Mouse (Mus musculus): ENCODE data around the gene Adamts2. TPM values are rescaled to one million over a fixed set of nuclear protein-coding genes. Genes with fewer than 3 reads are reported as not detected.

Adamts2 gene
- polyA plus RNA-seq, 1 experiment from 2014 or later: 0.87 TPM

- no peak overlapping the region for H3K27ac ChIP-seq (ENCODE audit: low read depth, low read length)
- no peak for DNase-seq (ENCODE audit: low spot score, missing footprints)
- 88% methylated on average over 11 of the region's 11 CpGs for WGBS
- no peak overlapping the region for H3K4me3 ChIP-seq (ENCODE audit: low read depth, low read length)
- H3K9me3 ChIP-seq (ENCODE audit: control insufficient read depth, low read length): no peaks in the 10 kb centered on the region
- ATAC-seq (ENCODE audit: low FRiP score): no peak
- no peaks in the 10 kb centered on the region for H3K36me3 ChIP-seq (ENCODE audit: control insufficient read depth, insufficient read depth, low read length)
- H3K27me3 ChIP-seq (ENCODE audit: control insufficient read depth, insufficient read depth, low read length): no peaks in the 10 kb centered on the region
- H3K4me2 ChIP-seq: no peak overlapping the region
- no peaks in the 10 kb centered on the region for H3K4me1 ChIP-seq (ENCODE audit: control insufficient read depth, insufficient read depth, low read length)
- no peak overlapping the region for H3K9ac ChIP-seq (ENCODE audit: low read length)
Observed at GRCm38 (mm10) chr11:50617015-50617543, 15.2 kb downstream of the Adamts2 start.

GRCm38 (mm10) chr11:50620926-50621325 lies 19.0 kb downstream of the Adamts2 start:
- H3K4me3 ChIP-seq (ENCODE audit: low read depth, low read length): no peak overlapping the region
- no peak overlapping the region for H3K4me2 ChIP-seq
- no peak for ATAC-seq (ENCODE audit: low FRiP score)
- no peaks in the 10 kb centered on the region for H3K27me3 ChIP-seq (ENCODE audit: control insufficient read depth, insufficient read depth, low read length)
- 93% methylated on average over 4 of the region's 4 CpGs for WGBS
- peak; percentile 21 for DNase-seq (ENCODE audit: low spot score, missing footprints)
- no peaks in the 10 kb centered on the region for H3K9me3 ChIP-seq (ENCODE audit: control insufficient read depth, low read length)
- no peaks in the 10 kb centered on the region for H3K4me1 ChIP-seq (ENCODE audit: control insufficient read depth, insufficient read depth, low read length)
- H3K9ac ChIP-seq (ENCODE audit: low read length): no peak overlapping the region
- no peak overlapping the region for H3K27ac ChIP-seq (ENCODE audit: low read depth, low read length)
- H3K36me3 ChIP-seq (ENCODE audit: control insufficient read depth, insufficient read depth, low read length): no peaks in the 10 kb centered on the region

GRCm38 (mm10) chr11:50621364-50621763 lies 19.5 kb downstream of the Adamts2 start:
- H3K27ac ChIP-seq (ENCODE audit: low read depth, low read length): no peak overlapping the region
- H3K9me3 ChIP-seq (ENCODE audit: control insufficient read depth, low read length): no peaks in the 10 kb centered on the region
- no peaks in the 10 kb centered on the region for H3K4me1 ChIP-seq (ENCODE audit: control insufficient read depth, insufficient read depth, low read length)
- WGBS: 87% methylated on average over 5 of the region's 5 CpGs
- ATAC-seq (ENCODE audit: low FRiP score) (no peak), DNase-seq (ENCODE audit: low spot score, missing footprints) (peak; percentile 28)
- H3K9ac ChIP-seq (ENCODE audit: low read length): no peak overlapping the region
- no peaks in the 10 kb centered on the region for H3K36me3 ChIP-seq (ENCODE audit: control insufficient read depth, insufficient read depth, low read length)
- no peak overlapping the region for H3K4me3 ChIP-seq (ENCODE audit: low read depth, low read length)
- no peaks in the 10 kb centered on the region for H3K27me3 ChIP-seq (ENCODE audit: control insufficient read depth, insufficient read depth, low read length)
- no peak overlapping the region for H3K4me2 ChIP-seq

GRCm38 (mm10) chr11:50622238-50622726 lies 20.4 kb downstream of the Adamts2 start:
- Histone ChIP-seq H3K9ac (ENCODE audit: low read length) (no peak overlapping the region), H3K4me1 (ENCODE audit: control insufficient read depth, insufficient read depth, low read length) (no peaks in the 10 kb centered on the region), H3K27me3 (ENCODE audit: control insufficient read depth, insufficient read depth, low read length) (no peaks in the 10 kb centered on the region), H3K9me3 (ENCODE audit: control insufficient read depth, low read length) (no peaks in the 10 kb centered on the region), H3K4me3 (ENCODE audit: low read depth, low read length) (no peak overlapping the region), H3K36me3 (ENCODE audit: control insufficient read depth, insufficient read depth, low read length) (no peaks in the 10 kb centered on the region), H3K4me2 (no peak overlapping the region), H3K27ac (ENCODE audit: low read depth, low read length) (no peak overlapping the region)
- ATAC-seq (ENCODE audit: low FRiP score) (no peak), DNase-seq (ENCODE audit: low spot score, missing footprints) (peak; percentile 85)
- 70% methylated on average over 15 of the region's 15 CpGs for WGBS

- Histone ChIP-seq H3K4me3 (ENCODE audit: low read depth, low read length) (no peak overlapping the region), H3K4me2 (no peak overlapping the region), H3K9me3 (ENCODE audit: control insufficient read depth, low read length) (no peaks in the 10 kb centered on the region), H3K4me1 (ENCODE audit: control insufficient read depth, insufficient read depth, low read length) (no peaks in the 10 kb centered on the region), H3K27ac (ENCODE audit: low read depth, low read length) (no peak overlapping the region), H3K9ac (ENCODE audit: low read length) (no peak overlapping the region), H3K27me3 (ENCODE audit: control insufficient read depth, insufficient read depth, low read length) (no peaks in the 10 kb centered on the region), H3K36me3 (ENCODE audit: control insufficient read depth, insufficient read depth, low read length) (no peaks in the 10 kb centered on the region)
- DNase-seq (ENCODE audit: low spot score, missing footprints): no peak
- 94% methylated on average over 3 of the region's 3 CpGs for WGBS
- no peak for ATAC-seq (ENCODE audit: low FRiP score)
Observed at GRCm38 (mm10) chr11:50623806-50624205, 21.9 kb downstream of the Adamts2 start.

GRCm38 (mm10) chr11:50624239-50624638 lies 22.4 kb downstream of the Adamts2 start:
- Histone ChIP-seq H3K27me3 (ENCODE audit: control insufficient read depth, insufficient read depth, low read length) (no peaks in the 10 kb centered on the region), H3K9me3 (ENCODE audit: control insufficient read depth, low read length) (no peaks in the 10 kb centered on the region), H3K4me2 (no peak overlapping the region), H3K4me3 (ENCODE audit: low read depth, low read length) (no peak overlapping the region), H3K27ac (ENCODE audit: low read depth, low read length) (no peak overlapping the region), H3K9ac (ENCODE audit: low read length) (no peak overlapping the region), H3K36me3 (ENCODE audit: control insufficient read depth, insufficient read depth, low read length) (no peaks in the 10 kb centered on the region), H3K4me1 (ENCODE audit: control insufficient read depth, insufficient read depth, low read length) (no peaks in the 10 kb centered on the region)
- peak; percentile 65 for DNase-seq (ENCODE audit: low spot score, missing footprints)
- no peak for ATAC-seq (ENCODE audit: low FRiP score)
- 40% methylated on average over 2 of the region's 2 CpGs for WGBS

- DNase-seq (ENCODE audit: low spot score, missing footprints): peak; percentile 73
- no peaks in the 10 kb centered on the region for H3K27me3 ChIP-seq (ENCODE audit: control insufficient read depth, insufficient read depth, low read length)
- H3K4me1 ChIP-seq (ENCODE audit: control insufficient read depth, insufficient read depth, low read length): no peaks in the 10 kb centered on the region
- no peaks in the 10 kb centered on the region for H3K9me3 ChIP-seq (ENCODE audit: control insufficient read depth, low read length)
- no peak overlapping the region for H3K27ac ChIP-seq (ENCODE audit: low read depth, low read length)
- no peak for ATAC-seq (ENCODE audit: low FRiP score)
- 71% methylated on average over 5 of the region's 5 CpGs for WGBS
- no peak overlapping the region for H3K4me3 ChIP-seq (ENCODE audit: low read depth, low read length)
- H3K36me3 ChIP-seq (ENCODE audit: control insufficient read depth, insufficient read depth, low read length): no peaks in the 10 kb centered on the region
- no peak overlapping the region for H3K9ac ChIP-seq (ENCODE audit: low read length)
- no peak overlapping the region for H3K4me2 ChIP-seq
Observed at GRCm38 (mm10) chr11:50624720-50625119, 22.8 kb downstream of the Adamts2 start.

GRCm38 (mm10) chr11:50628915-50629314 lies 27.0 kb downstream of the Adamts2 start:
- Histone ChIP-seq H3K9me3 (ENCODE audit: control insufficient read depth, low read length) (no peaks in the 10 kb centered on the region), H3K4me1 (ENCODE audit: control insufficient read depth, insufficient read depth, low read length) (no peaks in the 10 kb centered on the region), H3K27me3 (ENCODE audit: control insufficient read depth, insufficient read depth, low read length) (no peaks in the 10 kb centered on the region), H3K36me3 (ENCODE audit: control insufficient read depth, insufficient read depth, low read length) (no peaks in the 10 kb centered on the region), H3K27ac (ENCODE audit: low read depth, low read length) (no peak overlapping the region), H3K4me3 (ENCODE audit: low read depth, low read length) (no peak overlapping the region), H3K9ac (ENCODE audit: low read length) (no peak overlapping the region), H3K4me2 (no peak overlapping the region)
- ATAC-seq (ENCODE audit: low FRiP score) (no peak), DNase-seq (ENCODE audit: low spot score, missing footprints) (peak; percentile 41)
- WGBS: 61% methylated on average over 3 of the region's 3 CpGs

GRCm38 (mm10) chr11:50630462-50630861 lies 28.6 kb downstream of the Adamts2 start:
- DNase-seq (ENCODE audit: low spot score, missing footprints) (no peak), ATAC-seq (ENCODE audit: low FRiP score) (no peak)
- Histone ChIP-seq H3K9ac (ENCODE audit: low read length) (no peak overlapping the region), H3K4me2 (no peak overlapping the region), H3K27ac (ENCODE audit: low read depth, low read length) (no peak overlapping the region), H3K9me3 (ENCODE audit: control insufficient read depth, low read length) (no peaks in the 10 kb centered on the region), H3K36me3 (ENCODE audit: control insufficient read depth, insufficient read depth, low read length) (no peaks in the 10 kb centered on the region), H3K27me3 (ENCODE audit: control insufficient read depth, insufficient read depth, low read length) (no peaks in the 10 kb centered on the region), H3K4me1 (ENCODE audit: control insufficient read depth, insufficient read depth, low read length) (no peaks in the 10 kb centered on the region), H3K4me3 (ENCODE audit: low read depth, low read length) (no peak overlapping the region)
- WGBS: 83% methylated on average over 2 of the region's 2 CpGs

Measured in midbrain, embryonic 11.5 days (tissue).